Mouse (Mus musculus) CH12.LX (cell line): Measurements from ENCODE around the gene Slc30a9. TPM values are rescaled to one million over a fixed set of nuclear protein-coding genes. Genes with fewer than 3 reads are reported as not detected.

Experiments used
- DNase-seq: peaks from one replicate; pipeline ENCODE4 v3.0.0-alpha.2; 2013; ENCODE audit errors: extremely low read depth
- H3K27ac ChIP-seq: 2 replicates; pipeline ENCODE4 v1.5.1; 2012; ENCODE audit warnings: low read depth, mild to moderate bottlenecking, control low read depth, moderate library complexity; ENCODE audit not compliant: insufficient read depth
- H3K27me3 ChIP-seq: replicated peaks from 2 replicates; pipeline ENCODE3; 2012; ENCODE audit warnings: inconsistent platforms
- H3K36me3 ChIP-seq, 2 experiments: replicated peaks in 1 of 2; 2 replicates each; pipeline versions ENCODE3 to v1.6.1; 2012; ENCODE audit warnings: inconsistent platforms in 1 of 2, low read length in 1 of 2, mild to moderate bottlenecking in 1 of 2, mixed read lengths in 1 of 2, moderate library complexity in 1 of 2; ENCODE audit not compliant: control insufficient read depth in 1 of 2, insufficient read depth in 1 of 2
- H3K4me1 ChIP-seq, 2 experiments: 2 replicates each; pipeline ENCODE4 v1.6.1; 2012; ENCODE audit warnings: inconsistent platforms in 1 of 2, moderate library complexity in 1 of 2; ENCODE audit not compliant: insufficient read depth in 2 of 2, control insufficient read depth in 1 of 2
- H3K4me2 ChIP-seq: 2 replicates; pipeline ENCODE4 v1.6.1; 2012; ENCODE audit warnings: low read depth, mild to moderate bottlenecking, control low read depth; ENCODE audit not compliant: poor library complexity, insufficient read depth, severe bottlenecking
- H3K4me3 ChIP-seq, 3 experiments: fragments of 150-350 bp in 1 of 3; sonication (generic) in 1 of 3; replicated peaks in 1 of 3; 2 replicates each; pipeline versions ENCODE3 to v1.5.1; 2011 to 2012; ENCODE audit warnings: low read depth in 2 of 3, low read length in 2 of 3, mild to moderate bottlenecking in 2 of 3, moderate library complexity in 2 of 3, control low read depth in 1 of 3, improper control_type of control experiment in 1 of 3, inconsistent platforms in 1 of 3, mixed read lengths in 1 of 3; ENCODE audit not compliant: poor library complexity in 1 of 3
- H3K79me2 ChIP-seq: replicated peaks from 2 replicates; pipeline ENCODE4 v1.6.1; 2012; ENCODE audit warnings: mild to moderate bottlenecking, moderate library complexity; ENCODE audit not compliant: control insufficient read depth, poor library complexity, insufficient read depth, severe bottlenecking; ENCODE audit errors: extremely low read depth
- H3K9ac ChIP-seq: 2 replicates; pipeline ENCODE4 v1.6.1; 2012; ENCODE audit warnings: low read depth, mild to moderate bottlenecking, control low read depth, moderate library complexity; ENCODE audit not compliant: insufficient read depth
- H3K9me3 ChIP-seq: replicated peaks from 2 replicates; pipeline ENCODE3; 2012; ENCODE audit warnings: low read length, inconsistent platforms, mixed read lengths
- CTCF ChIP-seq, 2 experiments: IDR thresholded peaks in 1 of 2; conservative IDR thresholded peaks in 1 of 2; 2 replicates each; pipeline ENCODE4 v1.5.1; 2011 to 2012; ENCODE audit warnings: low read depth in 2 of 2, low read length in 2 of 2, improper control_type of control experiment in 1 of 2, inconsistent platforms in 1 of 2, mild to moderate bottlenecking in 1 of 2, moderate library complexity in 1 of 2
- E2F4 ChIP-seq: IDR thresholded peaks from 2 replicates; pipeline ENCODE4 v1.6.1; 2011; ENCODE audit warnings: low read depth, low read length, improper control_type of control experiment; ENCODE audit not compliant: insufficient replicate concordance
- ELF1 ChIP-seq: IDR thresholded peaks from 2 replicates; pipeline ENCODE4 v1.6.1; 2014; ENCODE audit warnings: low read depth, mild to moderate bottlenecking, inconsistent platforms, low read length, improper control_type of control experiment
- EP300 ChIP-seq: IDR thresholded peaks from 2 replicates; pipeline ENCODE4 v1.6.1; 2011; ENCODE audit warnings: low read length, improper control_type of control experiment
- ETS1 ChIP-seq: conservative IDR thresholded peaks from 2 replicates; pipeline ENCODE4 v1.6.1; 2012; ENCODE audit warnings: low read depth, mild to moderate bottlenecking, inconsistent platforms, low read length, improper control_type of control experiment, moderate library complexity
- KAT2A ChIP-seq: IDR thresholded peaks from 2 replicates; pipeline ENCODE4 v1.6.1; 2012; ENCODE audit warnings: low read length, improper control_type of control experiment, inconsistent platforms; ENCODE audit not compliant: insufficient replicate concordance
- MEF2A ChIP-seq: IDR thresholded peaks from 2 replicates; pipeline ENCODE4 v1.6.1; 2014; ENCODE audit warnings: low read depth, mild to moderate bottlenecking, inconsistent platforms, low read length, improper control_type of control experiment, borderline replicate concordance
- MYC ChIP-seq: IDR thresholded peaks from 2 replicates; pipeline ENCODE4 v1.6.1; 2011; ENCODE audit warnings: low read depth, mild to moderate bottlenecking, improper control_type of control experiment, low read length
- SIN3A ChIP-seq: IDR thresholded peaks from 2 replicates; pipeline ENCODE4 v1.6.1; 2012; ENCODE audit warnings: low read length, improper control_type of control experiment, inconsistent platforms
- SMC3 ChIP-seq: IDR thresholded peaks from 2 replicates; pipeline ENCODE4 v1.6.1; 2011; ENCODE audit warnings: low read depth, low read length, improper control_type of control experiment
- TBP ChIP-seq: conservative IDR thresholded peaks from 2 replicates; pipeline ENCODE4 v1.6.1; 2011; ENCODE audit warnings: low read depth, low read length, improper control_type of control experiment
- ZC3H11A ChIP-seq: IDR thresholded peaks from 2 replicates; pipeline ENCODE4 v1.6.1; 2012; ENCODE audit warnings: low read depth, mild to moderate bottlenecking, inconsistent platforms, low read length, improper control_type of control experiment
- dilution Hi-C: fragments of 300-500 bp; cut with MboI; formaldehyde crosslinking; loops from 2 replicates; pipeline ENCODE4 v1.14.3; 2020; ENCODE audit warnings: low sequenced_read_pairs; ENCODE audit not compliant: extremely low pct_unique_long_range_greater_than_20kb, extremely low pct_ligation_motif_present
- in situ Hi-C: fragments of 300-500 bp; cut with MboI; formaldehyde crosslinking; loops from 3 replicates; pipeline ENCODE4 v1.14.3; 2019; ENCODE audit warnings: low sequenced_read_pairs, low pct_ligation_motif_present, low pct_unique_long_range_greater_than_20kb, mixed read lengths
- polyA plus RNA-seq: library from polyadenylated mRNA; unstranded; fragments of >175 nt; gene quantifications from 2 replicates; pipeline ENCODE4 v1.2.1, GENCODE M21; 2012; ENCODE audit warnings: low read depth; ENCODE audit not compliant: insufficient read length
- total RNA-seq, 2 experiments: library from RNA; depleted of rRNA; stranded (reverse); fragments of 300-350 nt in 1 of 2; fragments of >200 nt in 1 of 2; gene quantifications; 2 replicates each; pipeline ENCODE4 v1.2.3; 2012 to 2014

Slc30a9 gene
- total and polyA plus RNA-seq, 3 experiments = 19.6 to 41.2 (median 35.6) TPM

DNA sequence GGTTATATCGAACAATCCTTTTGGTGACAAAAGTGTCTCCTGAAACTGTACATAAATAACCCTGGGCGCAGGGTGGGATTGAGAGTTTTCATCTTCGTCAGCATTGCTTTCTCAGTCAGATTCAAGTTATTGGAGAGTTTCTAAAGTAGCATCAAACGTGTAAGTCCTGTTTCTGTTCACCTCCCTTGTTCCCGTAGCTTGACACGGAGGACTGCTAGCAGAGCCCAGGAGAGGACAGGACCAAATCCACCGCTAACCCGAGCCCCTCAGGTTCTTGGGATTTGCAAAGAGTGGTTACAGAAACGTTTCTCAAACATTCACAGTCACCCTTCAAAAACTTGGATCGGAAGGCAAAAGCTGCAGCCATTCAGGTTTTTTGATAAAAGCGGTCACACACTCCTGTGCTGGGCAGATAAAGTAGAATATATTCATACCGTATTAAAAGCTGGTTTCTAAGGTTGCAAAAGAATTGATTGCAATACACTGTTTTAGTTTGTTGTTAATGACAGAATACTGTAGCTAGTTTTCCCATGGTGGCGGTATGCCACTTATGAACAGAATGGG, 986 bp downstream of the Slc30a9 start:
- no peaks in the 10 kb centered on the region for H3K27me3 ChIP-seq
- H3K27ac ChIP-seq = no peak overlapping the region
- dilution Hi-C loops (no loop called here), in situ Hi-C loops (no loop called here)
- H3K4me1 ChIP-seq = peaks cover 0 to 15% of the 10 kb centered on the region in 2 experiments; a peak in 2 of 4 replicates
- peak overlapping the region; percentile 91 to 97 (median 91) for H3K4me3 ChIP-seq
- H3K36me3 ChIP-seq = peaks cover 3 to 21% of the 10 kb centered on the region in 2 experiments
- no peaks in the 10 kb centered on the region for H3K9me3 ChIP-seq
- peak overlapping the region; percentile 86 for H3K4me2 ChIP-seq
- DNase-seq = no peak
- H3K79me2 ChIP-seq = peaks cover 15% of the 10 kb centered on the region
- H3K9ac ChIP-seq = peak overlapping the region; percentile 83
- no peak for TF ChIP-seq ELF1
- TF ChIP-seq, all 38 proteins: peak for 0

- Histone ChIP-seq H3K79me2 (peaks cover 15% of the 10 kb centered on the region), H3K4me2 (no peak overlapping the region), H3K27me3 (no peaks in the 10 kb centered on the region), H3K4me1 (peaks cover 0 to 11% of the 10 kb centered on the region in 2 experiments; a peak in 2 of 4 replicates), H3K4me3 (no peak overlapping the region), H3K9me3 (no peaks in the 10 kb centered on the region), H3K9ac (no peak overlapping the region), H3K36me3 (peaks cover 5 to 32% of the 10 kb centered on the region in 2 experiments), H3K27ac (no peak overlapping the region)
- in situ Hi-C loops (no loop called here), dilution Hi-C loops (no loop called here)
- no peak for DNase-seq
- TF ChIP-seq MYC = no peak
- TF ChIP-seq CTCF (conservative IDR thresholded peaks at IDR 0.05 in 1 of 2, IDR thresholded peaks at IDR 0.05 in 1 of 2; ENCODE audit: low read depth in 2 of 2, low read length in 2 of 2) = 0 out of 4 replicates have a peak, but pooled peaks of 1 of the 2 experiments have one; percentile 11
Observed at GRCm38 (mm10) chr5:67311811-67312521, 5.2 kb downstream of the Slc30a9 start.

GRCm38 (mm10) chr5:67312522-67312851, 5.7 kb downstream of the Slc30a9 start:
- Histone ChIP-seq H3K9ac (no peak overlapping the region), H3K27ac (no peak overlapping the region), H3K4me2 (no peak overlapping the region), H3K27me3 (no peaks in the 10 kb centered on the region), H3K36me3 (peaks cover 6 to 36% of the 10 kb centered on the region in 2 experiments), H3K4me1 (peaks cover 0 to 11% of the 10 kb centered on the region in 2 experiments; a peak in 2 of 4 replicates), H3K79me2 (peaks cover 11% of the 10 kb centered on the region), H3K9me3 (no peaks in the 10 kb centered on the region), H3K4me3 (no peak overlapping the region)
- no peak for DNase-seq
- in situ Hi-C loops = no loop called here
- dilution Hi-C loops = no loop called here
- TF ChIP-seq ZC3H11A = no peak
- no peak for TF ChIP-seq KAT2A
- TF ChIP-seq SMC3 = no peak
- no peak for TF ChIP-seq TBP
- TF ChIP-seq ETS1 = no peak
- TF ChIP-seq CTCF (conservative IDR thresholded peaks at IDR 0.05 in 1 of 2, IDR thresholded peaks at IDR 0.05 in 1 of 2; ENCODE audit: low read depth in 2 of 2, low read length in 2 of 2) = no peak
- TF ChIP-seq E2F4 = no peak
- no peak for TF ChIP-seq EP300
- no peak for TF ChIP-seq SIN3A
- TF ChIP-seq MEF2A = no peak
